Mouse (Mus musculus): Measurements from ENCODE around the gene Tex10.
"Not testable (repeated sequence)": the region's sequence is repeated elsewhere in the genome, so short reads cannot be mapped to it uniquely, and the experiment has no call there.

The Tex10 gene

GRCm38 (mm10) chr4:48405724-48406491, 67.4 kb downstream of the Tex10 start:
- DNase-seq (ENCODE audit: low read depth in 2 of 2, low spot score in 2 of 2) = not testable (repeated sequence)

DNA sequence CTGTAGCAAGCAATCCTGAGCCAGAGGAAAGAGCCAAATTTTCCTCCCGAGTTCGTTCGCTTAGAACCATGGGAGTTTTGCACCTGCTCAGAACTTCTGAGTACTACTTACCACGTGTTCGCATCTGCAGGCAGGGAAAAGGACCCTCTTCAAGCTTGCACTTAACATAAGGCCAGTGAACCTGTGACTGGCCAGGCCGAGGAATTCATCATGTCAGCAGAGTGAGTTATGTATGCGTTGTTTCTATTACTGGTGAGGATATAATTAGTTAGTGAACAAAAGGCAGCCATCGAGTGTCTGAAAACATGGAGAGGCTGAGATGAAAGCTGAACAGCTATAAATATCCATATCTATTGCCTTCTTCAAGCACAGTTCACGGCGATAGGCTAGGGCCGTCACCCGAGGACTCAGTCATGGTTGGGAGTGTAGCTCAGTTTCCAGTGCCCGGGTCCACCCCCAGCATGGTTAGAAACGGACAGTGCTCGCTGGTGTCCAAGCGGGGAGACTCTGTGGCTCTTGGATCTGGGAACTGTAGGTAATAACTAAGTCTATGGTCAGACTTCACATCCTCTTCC, 70.1 kb downstream of the Tex10 start:
- no peak for DNase-seq (ENCODE audit: low read depth in 2 of 2, low spot score in 2 of 2)

DNA sequence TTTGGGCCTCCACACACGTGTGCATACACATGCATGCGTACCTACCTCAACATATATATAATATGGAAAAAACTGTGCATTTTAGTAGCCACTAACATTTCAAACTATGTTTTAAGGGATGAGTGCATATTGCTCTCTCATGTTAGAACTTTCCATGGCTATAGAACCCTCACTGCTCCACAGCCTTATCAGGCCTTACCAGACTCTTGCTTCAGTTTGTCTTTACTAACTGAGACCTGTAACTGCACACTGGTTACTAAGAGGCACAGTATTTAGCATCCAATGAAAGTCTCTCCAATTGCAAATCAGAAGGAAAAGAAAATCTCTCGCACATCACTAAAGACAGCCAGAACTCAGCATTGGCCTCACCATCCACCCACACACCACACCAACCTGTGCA, 76.3 kb downstream of the Tex10 start:
- DNase-seq (ENCODE audit: low read depth in 2 of 2, low spot score in 2 of 2) = no peak

GRCm38 (mm10) chr4:48382506-48382905, 90.8 kb downstream of the Tex10 start:
- no peak for DNase-seq (ENCODE audit: low read depth in 2 of 2, low spot score in 2 of 2)

GRCm38 (mm10) chr4:48380940-48381339, 92.3 kb downstream of the Tex10 start:
- peak in 1 of 2 experiments; percentile 41 for DNase-seq (ENCODE audit: low read depth in 2 of 2, low spot score in 2 of 2)
